Mouse (Mus musculus): Measurements from ENCODE around the gene Iqcf1. TPM values are rescaled to one million over a fixed set of nuclear protein-coding genes. Genes with fewer than 3 reads are reported as not detected.

The Iqcf1 gene
- polyA plus RNA-seq, 1 experiment, result not detected

- H3K36me3 ChIP-seq (ENCODE audit: control insufficient read depth, insufficient read depth, low read length), result no peaks in the 10 kb centered on the region
- peak in 1 of 2 experiments; percentile 15 for DNase-seq (ENCODE audit: low read depth in 1 of 2, low spot score in 2 of 2)
- H3K4me1 ChIP-seq (ENCODE audit: control insufficient read depth, insufficient read depth, insufficient read length), result no peaks in the 10 kb centered on the region
- no peak overlapping the region for H3K4me3 ChIP-seq (ENCODE audit: extremely low read depth, insufficient read depth, insufficient read length)
- H3K27me3 ChIP-seq (ENCODE audit: control insufficient read depth, insufficient read depth, low read length), result no peaks in the 10 kb centered on the region; the same call in 1 of the 2 replicates
- no peak overlapping the region for H3K27ac ChIP-seq (ENCODE audit: insufficient read depth, low read length)
- WGBS, result 15% methylated on average over 3 of the region's 3 CpGs
- TF ChIP-seq CTCF (IDR thresholded peaks at IDR 0.05; ENCODE audit: extremely low read depth, insufficient read depth, insufficient read length, insufficient replicate concordance), result peak; percentile 76; the same call in 1 of the 2 replicates
- TF ChIP-seq POLR2A (IDR thresholded peaks at IDR 0.05; ENCODE audit: low read depth, low read length), result no peak
These were observed 32.1 kb downstream of the Iqcf1 start for GRCm38 (mm10) chr9:106531833-106532232.

- 91% methylated on average over 7 of the region's 7 CpGs for WGBS
These were observed 34.5 kb downstream of the Iqcf1 start for GRCm38 (mm10) chr9:106534296-106534695.

GRCm38 (mm10) chr9:106534975-106535374 is 35.2 kb downstream of the Iqcf1 start:
- no peaks in the 10 kb centered on the region; the same call in 1 of the 2 replicates for H3K27me3 ChIP-seq (ENCODE audit: control insufficient read depth, insufficient read depth, low read length)
- no peak overlapping the region for H3K4me3 ChIP-seq (ENCODE audit: extremely low read depth, insufficient read depth, insufficient read length)
- no peaks in the 10 kb centered on the region for H3K4me1 ChIP-seq (ENCODE audit: control insufficient read depth, insufficient read depth, insufficient read length)
- no peaks in the 10 kb centered on the region for H3K36me3 ChIP-seq (ENCODE audit: control insufficient read depth, insufficient read depth, low read length)
- WGBS, result 92% methylated on average over 11 of the region's 11 CpGs
- DNase-seq (ENCODE audit: low read depth in 1 of 2, low spot score in 2 of 2), result no peak
- no peak for TF ChIP-seq POLR2A (IDR thresholded peaks at IDR 0.05; ENCODE audit: low read depth, low read length)
- no peak for TF ChIP-seq CTCF (IDR thresholded peaks at IDR 0.05; ENCODE audit: extremely low read depth, insufficient read depth, insufficient read length, insufficient replicate concordance)
- H3K27ac ChIP-seq (ENCODE audit: insufficient read depth, low read length), result no peak overlapping the region

More at GRCm38 (mm10) chr9:106534296-106534695, 34.5 kb downstream of the Iqcf1 start:
- no peak for TF ChIP-seq POLR2A (IDR thresholded peaks at IDR 0.05; ENCODE audit: low read depth, low read length)
- TF ChIP-seq CTCF (IDR thresholded peaks at IDR 0.05; ENCODE audit: extremely low read depth, insufficient read depth, insufficient read length, insufficient replicate concordance), result no peak
- DNase-seq (ENCODE audit: low read depth in 1 of 2, low spot score in 2 of 2), result no peak
- no peak overlapping the region for H3K4me3 ChIP-seq (ENCODE audit: extremely low read depth, insufficient read depth, insufficient read length)
- H3K27me3 ChIP-seq (ENCODE audit: control insufficient read depth, insufficient read depth, low read length), result no peaks in the 10 kb centered on the region; the same call in 1 of the 2 replicates
- no peaks in the 10 kb centered on the region for H3K36me3 ChIP-seq (ENCODE audit: control insufficient read depth, insufficient read depth, low read length)
- H3K27ac ChIP-seq (ENCODE audit: insufficient read depth, low read length), result no peak overlapping the region
- no peaks in the 10 kb centered on the region for H3K4me1 ChIP-seq (ENCODE audit: control insufficient read depth, insufficient read depth, insufficient read length)

Other genes with a start within 250 kb of the Iqcf1 start
- gene Poc1a, start 218.9 kb upstream of the Iqcf1 start, polyA plus RNA-seq (2012; rRNA removed), result 6.8 and 8.4 TPM in 2 replicates
- gene Dusp7, start 131.3 kb upstream of the Iqcf1 start, polyA plus RNA-seq (2012; rRNA removed), result 73.1 and 93.2 TPM in 2 replicates
- 365 and 397 TPM in 2 replicates for gene Rpl29, start 70.5 kb upstream of the Iqcf1 start, polyA plus RNA-seq (2012; rRNA removed)
- 7.7 and 9.2 TPM in 2 replicates for gene Acy1, start 61.6 kb upstream of the Iqcf1 start, polyA plus RNA-seq (2012; rRNA removed)
- gene Abhd14b, start 52.5 kb upstream of the Iqcf1 start, polyA plus RNA-seq (2012; rRNA removed), result 14.6 and 16.7 TPM in 2 replicates
- 11.5 and 12.7 TPM in 2 replicates for gene Abhd14a, start 52.3 kb upstream of the Iqcf1 start, polyA plus RNA-seq (2012; rRNA removed)
- gene Pcbp4, start 46.7 kb upstream of the Iqcf1 start, polyA plus RNA-seq (2012; rRNA removed), result 15.8 and 22.4 TPM in 2 replicates
- gene Gpr62, start 34.0 kb upstream of the Iqcf1 start, polyA plus RNA-seq (2012; rRNA removed), result 0.28 and 0.66 TPM in 2 replicates
- 33.9 and 36.8 TPM in 2 replicates for gene Rrp9, start 24.0 kb upstream of the Iqcf1 start, polyA plus RNA-seq (2012; rRNA removed)
- 43.3 and 57.9 TPM in 2 replicates for gene Parp3, start 23.0 kb upstream of the Iqcf1 start, polyA plus RNA-seq (2012; rRNA removed)
- gene Iqcf5, start 14.6 kb downstream of the Iqcf1 start, polyA plus RNA-seq (2012; rRNA removed), result not detected in 2 replicates
- gene Iqcf3, start 61.7 kb downstream of the Iqcf1 start, polyA plus RNA-seq (2012; rRNA removed), result not detected in 2 replicates
- not detected in 2 replicates for gene Iqcf4, start 71.0 kb downstream of the Iqcf1 start, polyA plus RNA-seq (2012; rRNA removed)
- not detected in 2 replicates for gene Iqcf6, start 126.6 kb downstream of the Iqcf1 start, polyA plus RNA-seq (2012; rRNA removed)
- gene Grm2, start 156.1 kb downstream of the Iqcf1 start, polyA plus RNA-seq (2012; rRNA removed), result 0.06 TPM in 1 of 2 replicates, not detected in the other
- 43.5 and 46.5 TPM in 2 replicates for gene Tex264, start 186.0 kb downstream of the Iqcf1 start, polyA plus RNA-seq (2012; rRNA removed)